Mouse (Mus musculus) hindbrain, embryonic 16.5 days (tissue): ENCODE data around the gene Galnt13. TPM values are rescaled to one million over a fixed set of nuclear protein-coding genes. Genes with fewer than 3 reads are reported as not detected.

Source experiments
- ATAC-seq: fragments of 200-750 bp; cut with Nextera tagmentation; 2 replicates; pipeline ENCODE4 v1.8.0; 2017; ENCODE audit warnings: moderate TSS enrichment, moderate library complexity
- H3K27ac ChIP-seq: fragments of 300-500 bp; sonication (generic); 2 replicates; pipeline ENCODE4 v1.5.1; 2014; ENCODE audit warnings: low read depth, mild to moderate bottlenecking, control low read depth, low read length, moderate library complexity
- H3K27me3 ChIP-seq: fragments of 300-500 bp; sonication (generic); replicated peaks from 2 replicates; pipeline ENCODE4 v1.6.1; 2014; ENCODE audit warnings: low read length; ENCODE audit not compliant: control insufficient read depth, insufficient read depth
- H3K36me3 ChIP-seq: fragments of 300-500 bp; sonication (generic); 2 replicates; pipeline ENCODE4 v1.6.1; 2014; ENCODE audit warnings: mild to moderate bottlenecking, low read length, moderate library complexity, mixed read lengths; ENCODE audit not compliant: control insufficient read depth, insufficient read depth
- H3K4me1 ChIP-seq: fragments of 300-500 bp; sonication (generic); 2 replicates; pipeline ENCODE4 v1.6.1; 2014; ENCODE audit warnings: low read depth, low read length; ENCODE audit not compliant: control insufficient read depth, insufficient read depth
- H3K4me2 ChIP-seq: fragments of 300-500 bp; sonication (generic); 2 replicates; pipeline ENCODE4 v1.6.1; 2014; ENCODE audit warnings: mild to moderate bottlenecking, low read length, control low read depth, moderate library complexity
- H3K4me3 ChIP-seq: fragments of 300-500 bp; sonication (generic); 2 replicates; pipeline ENCODE4 v1.5.1; 2014; ENCODE audit warnings: mild to moderate bottlenecking, low read length, control low read depth, moderate library complexity
- H3K9ac ChIP-seq: fragments of 300-500 bp; sonication (generic); 2 replicates; pipeline ENCODE4 v1.6.1; 2014; ENCODE audit warnings: low read depth, mild to moderate bottlenecking, control low read depth, low read length, moderate library complexity
- H3K9me3 ChIP-seq: fragments of 300-500 bp; sonication (generic); 2 replicates; pipeline ENCODE4 v1.6.1; 2014; ENCODE audit warnings: mild to moderate bottlenecking, low read length, moderate library complexity; ENCODE audit not compliant: control insufficient read depth
- WGBS: fragments of 180-500 bp; shearing (Covaris S2); extraction: QIAGEN DNeasy Blood & Tissue Kit; methylation state at CpG from one replicate; pipeline ENCODE4 v1.1.7; 2014; 5-methylcytosine and 5-hydroxymethylcytosine counted together
- polyA plus RNA-seq: library from polyadenylated mRNA; unstranded; fragments of >200 nt; fragmentation: Nextera tagmentation; extraction: Ambion mirVana; gene quantifications from 2 replicates; pipeline ENCODE4 v1.2.1, GENCODE M21; 2015

The Galnt13 gene
- polyA plus RNA-seq, 1 experiment from 2014 or later, result 14.6 TPM

GRCm38 (mm10) chr2:55034610-55035009, 598.5 kb downstream of the Galnt13 start:
- Histone ChIP-seq H3K27me3 (no peaks in the 10 kb centered on the region), H3K36me3 (no peaks in the 10 kb centered on the region), H3K4me1 (no peaks in the 10 kb centered on the region), H3K4me3 (no peak overlapping the region), H3K9me3 (no peaks in the 10 kb centered on the region), H3K9ac (no peak overlapping the region), H3K27ac (no peak overlapping the region), H3K4me2 (no peak overlapping the region)
- 0 out of 2 replicates have a peak, but pooled peaks have one; percentile 34 for ATAC-seq
- WGBS, result 62% methylated on average over 3 of the region's 3 CpGs

DNA sequence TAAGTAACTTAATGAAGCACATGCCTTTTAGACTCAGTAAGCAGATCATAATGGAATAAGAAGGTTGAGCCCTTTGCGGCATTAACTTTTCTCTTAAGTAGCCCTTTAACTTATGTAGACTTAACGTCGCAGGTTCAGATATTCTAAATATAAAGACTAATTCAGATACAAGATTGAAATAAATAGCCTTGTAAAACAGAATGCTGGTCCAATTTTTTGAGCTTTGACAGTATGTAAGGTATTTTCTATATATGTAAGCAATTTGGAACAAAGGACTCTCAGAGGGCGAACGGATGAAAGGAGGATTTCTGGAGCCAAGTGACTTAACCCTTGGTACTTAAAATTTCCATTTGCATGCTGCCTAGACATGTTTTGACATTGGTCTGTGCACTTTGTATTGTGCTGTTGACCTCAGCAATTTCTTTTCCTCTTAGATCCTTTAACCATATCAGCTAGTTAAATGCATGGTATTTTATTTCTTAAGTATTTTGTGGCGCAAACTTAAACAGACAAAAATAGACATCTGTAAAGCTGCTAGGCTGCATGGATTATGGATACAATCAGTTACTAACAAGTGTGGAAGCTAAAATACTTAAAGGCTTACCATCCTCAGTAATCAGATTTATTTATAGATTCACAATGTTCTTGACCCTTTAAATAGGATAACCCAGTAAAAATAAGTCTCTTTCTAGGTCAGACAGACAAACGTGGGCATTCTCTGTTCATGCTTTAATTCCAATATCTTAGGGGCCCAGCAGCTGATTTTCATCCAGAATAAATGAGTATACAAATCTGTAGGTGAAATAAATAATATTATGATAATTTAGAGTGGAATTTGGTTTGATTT, 629.6 kb downstream of the Galnt13 start:
- Histone ChIP-seq H3K9me3 (no peaks in the 10 kb centered on the region), H3K4me1 (no peaks in the 10 kb centered on the region), H3K4me3 (no peak overlapping the region), H3K27me3 (no peaks in the 10 kb centered on the region), H3K36me3 (no peaks in the 10 kb centered on the region), H3K27ac (no peak overlapping the region), H3K4me2 (no peak overlapping the region), H3K9ac (no peak overlapping the region)
- no peak for ATAC-seq
- 63% methylated on average over 7 of the region's 7 CpGs for WGBS

- H3K9ac ChIP-seq, result no peak overlapping the region
- no peaks in the 10 kb centered on the region for H3K4me1 ChIP-seq
- no peaks in the 10 kb centered on the region for H3K9me3 ChIP-seq
- WGBS, result 98% methylated on average over 2 of the region's 2 CpGs
- ATAC-seq, result no peak
- H3K27me3 ChIP-seq, result no peaks in the 10 kb centered on the region
- no peak overlapping the region for H3K27ac ChIP-seq
- no peak overlapping the region for H3K4me3 ChIP-seq
- no peaks in the 10 kb centered on the region for H3K36me3 ChIP-seq
- H3K4me2 ChIP-seq, result no peak overlapping the region
Observed at GRCm38 (mm10) chr2:55085580-55085979, 649.5 kb downstream of the Galnt13 start.

DNA sequence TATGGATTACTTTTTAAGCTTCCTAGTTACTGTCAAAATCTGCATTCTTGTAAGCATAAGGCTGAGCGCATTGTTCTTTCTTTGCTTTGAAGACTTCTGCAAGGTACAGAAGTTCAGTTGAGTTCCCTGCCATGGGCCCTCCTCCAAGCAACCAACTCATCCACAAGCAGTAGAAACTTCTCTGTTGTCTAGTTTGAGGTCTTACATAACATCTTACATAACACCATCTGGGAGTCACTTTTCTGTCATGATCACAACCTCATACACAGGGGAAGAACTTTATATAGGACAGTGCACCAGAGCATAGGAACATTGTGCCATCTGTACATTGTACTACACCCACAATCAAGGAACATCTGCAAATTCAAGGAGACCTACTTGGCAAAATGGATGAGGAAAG, 651.9 kb downstream of the Galnt13 start:
- WGBS, result 96% methylated on average over 1 of the region's 1 CpGs
- H3K4me3 ChIP-seq, result no peak overlapping the region
- H3K4me1 ChIP-seq, result no peaks in the 10 kb centered on the region; the same call in 1 of the 2 replicates
- no peaks in the 10 kb centered on the region for H3K27me3 ChIP-seq
- no peak overlapping the region for H3K27ac ChIP-seq
- H3K9me3 ChIP-seq, result no peaks in the 10 kb centered on the region
- H3K4me2 ChIP-seq, result no peak overlapping the region
- ATAC-seq, result no peak
- no peaks in the 10 kb centered on the region for H3K36me3 ChIP-seq
- H3K9ac ChIP-seq, result no peak overlapping the region

- peak; percentile 72; the same call in 1 of the 2 replicates for ATAC-seq
- no peak overlapping the region for H3K4me3 ChIP-seq
- no peaks in the 10 kb centered on the region; the same call in 1 of the 2 replicates for H3K4me1 ChIP-seq
- no peaks in the 10 kb centered on the region for H3K9me3 ChIP-seq
- WGBS, result 11% methylated on average over 3 of the region's 3 CpGs
- no peaks in the 10 kb centered on the region for H3K36me3 ChIP-seq
- no peak overlapping the region for H3K27ac ChIP-seq
- no peaks in the 10 kb centered on the region for H3K27me3 ChIP-seq
- no peak overlapping the region for H3K9ac ChIP-seq
- no peak overlapping the region for H3K4me2 ChIP-seq
Observed at GRCm38 (mm10) chr2:55090332-55090731, 654.2 kb downstream of the Galnt13 start.

DNA sequence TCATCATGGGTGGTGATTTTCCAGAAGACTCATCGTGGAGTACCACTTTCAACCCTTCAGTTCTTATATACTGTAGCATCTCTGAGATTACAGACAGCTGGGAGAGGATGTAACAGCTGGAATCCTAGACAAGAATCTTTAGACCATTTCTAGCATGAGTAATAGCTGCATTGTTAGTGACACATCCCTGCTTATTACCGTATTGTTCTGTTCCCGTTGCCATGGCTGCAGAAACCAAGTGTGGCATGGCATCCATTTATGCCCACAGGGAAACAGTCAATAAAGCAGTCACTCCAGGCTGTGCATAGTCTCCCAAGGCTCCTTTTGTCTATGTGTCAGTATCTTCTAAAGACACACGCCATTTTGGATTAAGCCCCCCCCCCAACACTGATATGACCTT, 655.4 kb downstream of the Galnt13 start:
- WGBS, result 11% methylated on average over 4 of the region's 4 CpGs
- Histone ChIP-seq H3K36me3 (no peaks in the 10 kb centered on the region), H3K27ac (no peak overlapping the region), H3K4me2 (no peak overlapping the region), H3K9me3 (no peaks in the 10 kb centered on the region), H3K27me3 (no peaks in the 10 kb centered on the region), H3K4me3 (no peak overlapping the region), H3K4me1 (no peaks in the 10 kb centered on the region; the same call in 1 of the 2 replicates), H3K9ac (no peak overlapping the region)
- peak; percentile 82 for ATAC-seq

- Histone ChIP-seq H3K27me3 (no peaks in the 10 kb centered on the region), H3K4me1 (no peaks in the 10 kb centered on the region), H3K27ac (no peak overlapping the region), H3K9me3 (no peaks in the 10 kb centered on the region), H3K4me2 (no peak overlapping the region), H3K36me3 (no peaks in the 10 kb centered on the region), H3K9ac (no peak overlapping the region), H3K4me3 (no peak overlapping the region)
- ATAC-seq, result no peak
- WGBS, result 54% methylated on average over 1 of the region's 1 CpGs
Observed at GRCm38 (mm10) chr2:55099100-55099499, 663.0 kb downstream of the Galnt13 start.

- no peak overlapping the region for H3K9ac ChIP-seq
- H3K27ac ChIP-seq, result no peak overlapping the region
- no peaks in the 10 kb centered on the region for H3K27me3 ChIP-seq
- H3K9me3 ChIP-seq, result no peaks in the 10 kb centered on the region
- WGBS, result 71% methylated on average over 5 of the region's 5 CpGs
- ATAC-seq, result no peak
- H3K36me3 ChIP-seq, result no peaks in the 10 kb centered on the region
- H3K4me1 ChIP-seq, result no peaks in the 10 kb centered on the region
- H3K4me2 ChIP-seq, result no peak overlapping the region
- no peak overlapping the region for H3K4me3 ChIP-seq
Observed at GRCm38 (mm10) chr2:55101279-55101678, 665.2 kb downstream of the Galnt13 start.

GRCm38 (mm10) chr2:55103521-55103920, 667.4 kb downstream of the Galnt13 start:
- WGBS, result 96% methylated on average over 5 of the region's 5 CpGs
- ATAC-seq, result no peak

More at GRCm38 (mm10) chr2:55103521-55103920, 667.4 kb downstream of the Galnt13 start:
- H3K4me2 ChIP-seq, result no peak overlapping the region
- no peaks in the 10 kb centered on the region for H3K36me3 ChIP-seq
- no peaks in the 10 kb centered on the region for H3K27me3 ChIP-seq
- H3K9me3 ChIP-seq, result no peaks in the 10 kb centered on the region
- H3K4me3 ChIP-seq, result no peak overlapping the region
- H3K27ac ChIP-seq, result no peak overlapping the region
- H3K9ac ChIP-seq, result no peak overlapping the region
- H3K4me1 ChIP-seq, result no peaks in the 10 kb centered on the region
